Mouse (Mus musculus) erythroid progenitor cell, adult 5-6 weeks (primary cell): Measurements from ENCODE around the gene Fzd1. TPM values are rescaled to one million over a fixed set of nuclear protein-coding genes. Genes with fewer than 3 reads are reported as not detected.

Experiments
- ATAC-seq: replicated peaks from 2 replicates; pipeline ENCODE4 v1.8.0; 2016; ENCODE audit warnings: moderate number of reproducible peaks, mild to moderate bottlenecking, moderate TSS enrichment, inconsistent platforms; ENCODE audit not compliant: poor library complexity, low FRiP score, severe bottlenecking
- total RNA-seq, 2 experiments: library from RNA; stranded (forward) in 1 of 2; stranded (reverse) in 1 of 2; fragments of 150-400 nt in 1 of 2; fragments of 186-747, 209-891 nt in 1 of 2; gene quantifications; 2 replicates each; pipeline versions ENCODE4 v1.2.3 to v1.2.4; 2015 to 2017; ENCODE audit warnings: low replicate concordance in 2 of 2

The Fzd1 gene
- not detected in 2 replicates for total RNA-seq (2015; ENCODE audit: low replicate concordance)
- not detected in 2 replicates for total RNA-seq (2017; ENCODE audit: low replicate concordance)

- no peak for ATAC-seq
Measured at GRCm38 (mm10) chr5:4757902-4758301, at the start of gene Fzd1. Fzd1 (minus strand) TSS chr5:4758035.

- ATAC-seq, result no peak
Measured at GRCm38 (mm10) chr5:4805228-4805627, 47.4 kb upstream of the Fzd1 start.

GRCm38 (mm10) chr5:4803708-4804107, 45.9 kb upstream of the Fzd1 start:
- no peak for ATAC-seq

GRCm38 (mm10) chr5:4801971-4802370, 44.1 kb upstream of the Fzd1 start:
- no peak for ATAC-seq

GRCm38 (mm10) chr5:4801096-4801850, 43.4 kb upstream of the Fzd1 start:
- ATAC-seq, result no peak

- no peak for ATAC-seq
Measured at GRCm38 (mm10) chr5:4791219-4791618, 33.4 kb upstream of the Fzd1 start.

GRCm38 (mm10) chr5:4790265-4790664, 32.4 kb upstream of the Fzd1 start:
- ATAC-seq, result no peak

- no peak for ATAC-seq
Measured at GRCm38 (mm10) chr5:4788484-4788883, 30.6 kb upstream of the Fzd1 start.

GRCm38 (mm10) chr5:4786816-4787215, 29.0 kb upstream of the Fzd1 start:
- no peak for ATAC-seq

GRCm38 (mm10) chr5:4778274-4778673, 20.4 kb upstream of the Fzd1 start:
- no peak for ATAC-seq

GRCm38 (mm10) chr5:4776495-4776894, 18.7 kb upstream of the Fzd1 start:
- ATAC-seq, result no peak

- ATAC-seq, result no peak
Measured at GRCm38 (mm10) chr5:4773090-4773772, 15.4 kb upstream of the Fzd1 start.

GRCm38 (mm10) chr5:4770609-4771008, 12.8 kb upstream of the Fzd1 start:
- no peak for ATAC-seq

GRCm38 (mm10) chr5:4767896-4768295, 10.1 kb upstream of the Fzd1 start:
- ATAC-seq, result no peak

GRCm38 (mm10) chr5:4766719-4767118, 8.9 kb upstream of the Fzd1 start:
- ATAC-seq, result no peak

GRCm38 (mm10) chr5:4761891-4762290, 4.1 kb upstream of the Fzd1 start:
- ATAC-seq, result no peak

- ATAC-seq, result no peak
Measured at GRCm38 (mm10) chr5:4758331-4759080, 671 bp upstream of the Fzd1 start.

- no peak for ATAC-seq
Measured at GRCm38 (mm10) chr5:4756871-4757711, 744 bp downstream of the Fzd1 start.

GRCm38 (mm10) chr5:4756001-4756681, 1.7 kb downstream of the Fzd1 start:
- no peak for ATAC-seq
